Mouse (Mus musculus): ENCODE data around the gene Klf7.

DNA sequence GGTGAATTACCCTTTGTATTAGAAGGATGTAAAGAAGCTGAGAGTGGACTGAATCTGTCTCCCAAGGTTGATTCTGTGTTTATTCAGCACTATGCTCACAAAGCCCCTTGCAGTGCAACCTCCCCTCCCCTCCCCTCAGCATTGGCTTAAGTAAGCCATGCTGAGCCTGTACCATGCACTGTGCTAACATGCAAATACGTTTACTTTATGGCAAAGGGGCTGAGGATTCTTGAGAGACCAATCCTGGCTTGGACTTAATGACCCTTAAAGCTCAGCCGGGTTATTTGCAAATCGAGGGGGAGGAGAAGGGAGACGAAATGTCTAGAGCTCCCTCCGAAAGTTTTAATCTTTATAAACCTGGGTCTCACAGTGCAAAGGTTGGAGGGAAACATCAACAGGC is 16.0 kb downstream of the Klf7 start:
- TF ChIP-seq CTCF (IDR thresholded peaks at IDR 0.05; ENCODE audit: insufficient read depth, low read depth, low read length) (no peak), POLR2A (IDR thresholded peaks at IDR 0.05; ENCODE audit: insufficient read depth, low read depth, low read length) (no peak)

All from olfactory bulb, adult 2 months (tissue).